Mouse (Mus musculus): Measurements from ENCODE around the gene Kcnj6.

GRCm38 (mm10) chr16:94994924-94995323 lies 2.6 kb downstream of the Kcnj6 start:
- TF ChIP-seq POLR2A (IDR thresholded peaks at IDR 0.05; ENCODE audit: low read depth, low read length), result no peak
- TF ChIP-seq CTCF (IDR thresholded peaks at IDR 0.05; ENCODE audit: extremely low read depth, insufficient read depth, insufficient read length, insufficient replicate concordance), result no peak

All from spleen, adult 2 months (tissue).